Mouse (Mus musculus): ENCODE measurements around the gene Igfbp4. TPM values are rescaled to one million over a fixed set of nuclear protein-coding genes. Genes with fewer than 3 reads are reported as not detected.
A peak's percentile ranks its signal among the peaks of the same experiment; 100 is the strongest.

Gene Igfbp4
- polyA plus RNA-seq, 1 experiment from 2014 or later, result 584 TPM

GRCm38 (mm10) chr11:99062661-99063060 lies 21.6 kb downstream of the Igfbp4 start:
- ATAC-seq (replicated peaks; ENCODE audit: low FRiP score, low read depth) (no peak), DNase-seq (ENCODE audit: low spot score) (no peak)
- H3K4me1 ChIP-seq (replicated peaks; ENCODE audit: insufficient read depth, low read length), result 0 out of 2 replicates have a peak, but pooled peaks cover 6% of the 10 kb centered on the region
- no peaks in the 10 kb centered on the region for H3K27me3 ChIP-seq (ENCODE audit: insufficient read depth, low read length)
- H3K36me3 ChIP-seq (ENCODE audit: insufficient read depth, low read length), result no peaks in the 10 kb centered on the region
- H3K27ac ChIP-seq, result no peak overlapping the region
- 83% methylated on average over 7 of the region's 7 CpGs for WGBS
- H3K9ac ChIP-seq (ENCODE audit: low read depth, low read length), result no peak overlapping the region
- TF ChIP-seq CTCF (IDR thresholded peaks at IDR 0.05; ENCODE audit: low read depth), result no peak
- no peak overlapping the region for H3K4me2 ChIP-seq (ENCODE audit: low read length)
- H3K9me3 ChIP-seq (replicated peaks; ENCODE audit: low read length), result no peaks in the 10 kb centered on the region
- no peak overlapping the region for H3K4me3 ChIP-seq (replicated peaks; ENCODE audit: low read depth, low read length)

- Histone ChIP-seq H3K4me3 (replicated peaks; ENCODE audit: low read depth, low read length) (no peak overlapping the region), H3K27me3 (ENCODE audit: insufficient read depth, low read length) (no peaks in the 10 kb centered on the region), H3K4me1 (replicated peaks; ENCODE audit: insufficient read depth, low read length) (0 out of 2 replicates have a peak, but pooled peaks cover 6% of the 10 kb centered on the region), H3K4me2 (ENCODE audit: low read length) (no peak overlapping the region), H3K9me3 (replicated peaks; ENCODE audit: low read length) (no peaks in the 10 kb centered on the region), H3K27ac (no peak overlapping the region), H3K9ac (ENCODE audit: low read depth, low read length) (no peak overlapping the region), H3K36me3 (ENCODE audit: insufficient read depth, low read length) (no peaks in the 10 kb centered on the region)
- 59% methylated on average over 8 of the region's 8 CpGs for WGBS
- ATAC-seq (replicated peaks; ENCODE audit: low FRiP score, low read depth) (no peak), DNase-seq (ENCODE audit: low spot score) (no peak)
- TF ChIP-seq CTCF (IDR thresholded peaks at IDR 0.05; ENCODE audit: low read depth), result no peak
Measured at GRCm38 (mm10) chr11:99063406-99064131, 22.5 kb downstream of the Igfbp4 start.

DNA sequence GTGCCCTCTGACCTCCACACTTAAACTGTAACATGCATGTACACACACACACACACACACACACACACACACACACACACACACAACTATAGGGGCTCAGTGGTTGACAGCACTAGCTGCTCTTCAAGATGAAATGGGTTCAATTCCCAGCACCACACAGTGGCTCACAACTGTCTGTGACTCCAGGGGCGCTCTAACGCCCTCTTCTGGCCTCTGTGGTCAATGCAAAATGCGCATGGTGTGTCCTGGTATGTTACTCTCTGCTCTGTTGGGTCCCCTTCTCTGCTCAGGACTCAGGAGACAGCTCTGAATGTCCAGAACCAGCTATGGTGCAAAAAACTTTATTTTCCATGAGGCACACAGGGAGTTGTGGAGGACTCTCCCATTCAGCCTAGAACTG lies 24.3 kb downstream of the Igfbp4 start:
- no peak; the same call in 1 of the 2 replicates for TF ChIP-seq CTCF (IDR thresholded peaks at IDR 0.05; ENCODE audit: low read depth)
- Histone ChIP-seq H3K9me3 (replicated peaks; ENCODE audit: low read length) (no peaks in the 10 kb centered on the region), H3K4me3 (replicated peaks; ENCODE audit: low read depth, low read length) (no peak overlapping the region), H3K4me2 (ENCODE audit: low read length) (no peak overlapping the region), H3K4me1 (replicated peaks; ENCODE audit: insufficient read depth, low read length) (0 out of 2 replicates have a peak, but pooled peaks cover 6% of the 10 kb centered on the region), H3K27ac (no peak overlapping the region), H3K9ac (ENCODE audit: low read depth, low read length) (no peak overlapping the region), H3K36me3 (ENCODE audit: insufficient read depth, low read length) (no peaks in the 10 kb centered on the region), H3K27me3 (ENCODE audit: insufficient read depth, low read length) (no peaks in the 10 kb centered on the region)
- WGBS, result 86% methylated on average over 3 of the region's 3 CpGs
- DNase-seq (ENCODE audit: low spot score) (no peak), ATAC-seq (replicated peaks; ENCODE audit: low FRiP score, low read depth) (no peak)

- no peak overlapping the region for H3K4me2 ChIP-seq (ENCODE audit: low read length)
- no peak overlapping the region for H3K27ac ChIP-seq
- WGBS, result 8% methylated on average over 2 of the region's 2 CpGs
- TF ChIP-seq CTCF (IDR thresholded peaks at IDR 0.05; ENCODE audit: low read depth), result peak; percentile 99
- DNase-seq (ENCODE audit: low spot score) (peak; percentile 96), ATAC-seq (replicated peaks; ENCODE audit: low FRiP score, low read depth) (peak; percentile 83)
- no peak overlapping the region for H3K4me3 ChIP-seq (replicated peaks; ENCODE audit: low read depth, low read length)
- H3K27me3 ChIP-seq (ENCODE audit: insufficient read depth, low read length), result no peaks in the 10 kb centered on the region
- 0 out of 2 replicates have a peak, but pooled peaks cover 3% of the 10 kb centered on the region for H3K4me1 ChIP-seq (replicated peaks; ENCODE audit: insufficient read depth, low read length)
- no peak overlapping the region for H3K9ac ChIP-seq (ENCODE audit: low read depth, low read length)
- H3K9me3 ChIP-seq (replicated peaks; ENCODE audit: low read length), result no peaks in the 10 kb centered on the region
- H3K36me3 ChIP-seq (ENCODE audit: insufficient read depth, low read length), result no peaks in the 10 kb centered on the region
Measured at GRCm38 (mm10) chr11:99065979-99066378, 24.9 kb downstream of the Igfbp4 start.

GRCm38 (mm10) chr11:99067591-99067990 lies 26.5 kb downstream of the Igfbp4 start:
- H3K27ac ChIP-seq, result no peak overlapping the region
- no peaks in the 10 kb centered on the region for H3K9me3 ChIP-seq (replicated peaks; ENCODE audit: low read length)
- H3K4me3 ChIP-seq (replicated peaks; ENCODE audit: low read depth, low read length), result no peak overlapping the region
- no peak for TF ChIP-seq CTCF (IDR thresholded peaks at IDR 0.05; ENCODE audit: low read depth)
- ATAC-seq (replicated peaks; ENCODE audit: low FRiP score, low read depth) (no peak), DNase-seq (ENCODE audit: low spot score) (no peak)
- no peak overlapping the region for H3K9ac ChIP-seq (ENCODE audit: low read depth, low read length)
- H3K27me3 ChIP-seq (ENCODE audit: insufficient read depth, low read length), result no peaks in the 10 kb centered on the region
- no peak overlapping the region for H3K4me2 ChIP-seq (ENCODE audit: low read length)
- WGBS, result 86% methylated on average over 8 of the region's 8 CpGs
- 0 out of 2 replicates have a peak, but pooled peaks cover 3% of the 10 kb centered on the region for H3K4me1 ChIP-seq (replicated peaks; ENCODE audit: insufficient read depth, low read length)
- no peaks in the 10 kb centered on the region for H3K36me3 ChIP-seq (ENCODE audit: insufficient read depth, low read length)

GRCm38 (mm10) chr11:99068455-99068854 lies 27.4 kb downstream of the Igfbp4 start:
- ATAC-seq (replicated peaks; ENCODE audit: low FRiP score, low read depth), result no peak
- no peak for DNase-seq (ENCODE audit: low spot score)
- 85% methylated on average over 5 of the region's 5 CpGs for WGBS
- Histone ChIP-seq H3K36me3 (ENCODE audit: insufficient read depth, low read length) (no peaks in the 10 kb centered on the region), H3K4me2 (ENCODE audit: low read length) (no peak overlapping the region), H3K27me3 (ENCODE audit: insufficient read depth, low read length) (no peaks in the 10 kb centered on the region), H3K27ac (no peak overlapping the region), H3K9ac (ENCODE audit: low read depth, low read length) (no peak overlapping the region), H3K4me3 (replicated peaks; ENCODE audit: low read depth, low read length) (no peak overlapping the region), H3K4me1 (replicated peaks; ENCODE audit: insufficient read depth, low read length) (0 out of 2 replicates have a peak, but pooled peaks cover 3% of the 10 kb centered on the region), H3K9me3 (replicated peaks; ENCODE audit: low read length) (no peaks in the 10 kb centered on the region)
- TF ChIP-seq CTCF (IDR thresholded peaks at IDR 0.05; ENCODE audit: low read depth), result no peak

All from kidney, postnatal 0 days (tissue).